Mouse (Mus musculus) mesoderm, embryonic 11.5 days (tissue): ENCODE measurements around the gene Kmt2b.

Experiments
- DNase-seq: peaks from one replicate; pipeline ENCODE4 v3.0.0-alpha.2; 2012; ENCODE audit warnings: low read depth, low spot score

The Kmt2b gene

DNA sequence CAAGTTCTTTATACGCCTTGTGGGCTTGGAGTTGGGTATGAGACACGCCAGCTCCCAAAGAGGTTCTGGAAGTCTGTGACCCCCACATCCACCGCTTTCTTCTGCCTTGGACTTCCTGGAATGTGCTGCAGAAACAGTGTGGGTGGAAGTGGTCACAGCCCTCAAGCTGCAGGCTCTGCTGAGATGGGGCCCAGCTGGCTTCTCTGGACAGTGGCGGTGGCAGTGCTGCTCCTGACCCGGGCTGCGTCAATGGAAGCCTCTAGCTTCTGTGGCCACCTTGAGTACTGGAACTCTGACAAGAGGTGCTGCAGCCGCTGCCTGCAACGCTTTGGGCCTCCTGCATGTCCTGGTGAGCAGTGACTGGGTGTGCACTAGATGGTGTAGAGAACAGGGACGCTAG, 22.5 kb downstream of the Kmt2b start:
- DNase-seq = no peak

DNA sequence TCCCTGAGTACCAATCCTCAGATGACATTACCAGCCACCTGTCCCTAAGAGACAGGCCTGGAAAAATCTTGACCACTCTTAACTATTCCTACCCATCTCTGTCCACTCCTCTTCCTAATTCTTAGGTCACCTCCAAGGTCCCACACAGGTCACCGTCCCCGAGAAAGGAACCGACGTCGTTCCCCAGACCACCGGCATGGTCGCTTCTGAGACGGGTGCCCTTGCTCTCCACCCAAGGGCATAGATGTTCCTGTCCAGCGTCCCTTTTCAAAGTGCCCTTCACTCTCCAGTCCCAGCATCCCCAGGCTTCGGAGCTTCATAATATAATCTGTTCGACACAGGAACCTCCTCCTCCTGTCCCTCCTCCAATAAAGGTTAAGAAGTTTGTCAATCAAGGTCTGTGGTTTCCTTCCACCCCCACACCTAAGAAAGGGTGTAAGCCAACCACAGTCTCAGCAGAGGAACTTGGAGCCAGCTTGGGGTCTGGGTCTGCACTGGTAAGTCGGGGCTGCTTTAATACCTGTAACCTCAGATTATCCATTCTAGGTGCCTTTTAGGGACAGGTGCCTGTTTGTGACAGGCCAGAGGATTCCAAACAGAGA, 23.5 kb downstream of the Kmt2b start, which contains the start of gene Igflr1:
Igflr1 (plus strand) TSS at position 458 of the 602 bp plus-strand sequence.
- no peak for DNase-seq

DNA sequence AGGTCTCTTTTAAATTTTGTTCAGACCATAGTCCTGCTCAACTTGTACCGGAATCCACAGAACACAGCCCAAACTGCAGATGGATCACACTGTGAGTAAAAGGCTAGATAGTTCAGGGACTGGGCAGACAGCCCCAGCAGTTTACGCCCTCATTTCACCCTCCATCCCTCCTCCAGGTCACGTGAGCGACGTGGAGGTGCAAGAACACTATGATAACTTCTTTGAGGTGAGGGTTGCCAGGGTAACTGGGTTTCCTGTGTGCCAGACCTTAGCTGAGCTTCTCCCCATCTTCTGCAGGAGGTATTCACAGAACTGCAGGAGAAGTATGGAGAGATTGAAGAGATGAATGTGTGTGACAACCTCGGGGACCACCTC, 24.6 kb downstream of the Kmt2b start:
- no peak for DNase-seq

DNA sequence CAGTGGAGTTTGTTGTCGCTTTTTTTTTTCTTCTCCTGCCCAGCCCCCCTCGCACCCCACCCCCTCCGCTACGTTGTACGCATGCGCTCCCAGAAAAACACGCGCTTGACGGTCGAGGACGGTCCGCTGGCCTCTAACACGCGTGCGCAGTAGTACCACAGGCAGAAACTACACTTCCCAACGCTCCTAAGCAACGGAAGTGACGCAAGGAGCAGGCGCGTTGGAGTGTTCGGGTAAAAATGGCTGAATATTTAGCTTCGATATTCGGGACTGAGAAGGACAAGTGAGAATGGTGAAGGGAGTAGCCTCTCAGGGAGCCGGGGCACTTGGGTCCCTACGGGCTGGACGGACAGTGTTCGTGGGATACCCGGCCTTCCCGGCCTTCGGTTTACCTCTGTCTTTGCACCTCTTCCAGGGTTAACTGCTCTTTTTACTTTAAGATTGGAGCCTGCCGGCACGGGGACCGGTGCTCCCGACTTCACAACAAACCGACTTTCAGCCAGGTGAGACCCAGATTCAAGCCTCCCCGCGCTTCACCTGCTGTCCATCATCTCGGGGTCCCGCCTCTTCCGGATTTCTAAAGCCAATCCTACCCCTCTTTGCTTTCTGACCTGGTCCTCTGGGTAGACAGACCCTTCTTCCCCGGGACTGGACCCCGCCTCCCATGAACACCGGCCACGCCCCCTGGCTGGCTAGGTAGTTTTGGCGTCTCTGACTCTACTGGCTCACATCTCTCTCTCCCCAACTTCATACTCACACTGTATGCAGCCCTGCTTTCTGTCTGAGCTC, 25.2 kb downstream of the Kmt2b start, which contains the start of the genes U2af1l4, Gm49396 and Psenen:
U2af1l4 (plus strand) TSS at position 185 of the 789 bp plus-strand sequence.
Gm49396 (plus strand) TSS at position 228 of the 789 bp plus-strand sequence.
Psenen (minus strand) TSS at position 511 of the 789 bp plus-strand sequence.
- DNase-seq = peak; percentile 99

DNA sequence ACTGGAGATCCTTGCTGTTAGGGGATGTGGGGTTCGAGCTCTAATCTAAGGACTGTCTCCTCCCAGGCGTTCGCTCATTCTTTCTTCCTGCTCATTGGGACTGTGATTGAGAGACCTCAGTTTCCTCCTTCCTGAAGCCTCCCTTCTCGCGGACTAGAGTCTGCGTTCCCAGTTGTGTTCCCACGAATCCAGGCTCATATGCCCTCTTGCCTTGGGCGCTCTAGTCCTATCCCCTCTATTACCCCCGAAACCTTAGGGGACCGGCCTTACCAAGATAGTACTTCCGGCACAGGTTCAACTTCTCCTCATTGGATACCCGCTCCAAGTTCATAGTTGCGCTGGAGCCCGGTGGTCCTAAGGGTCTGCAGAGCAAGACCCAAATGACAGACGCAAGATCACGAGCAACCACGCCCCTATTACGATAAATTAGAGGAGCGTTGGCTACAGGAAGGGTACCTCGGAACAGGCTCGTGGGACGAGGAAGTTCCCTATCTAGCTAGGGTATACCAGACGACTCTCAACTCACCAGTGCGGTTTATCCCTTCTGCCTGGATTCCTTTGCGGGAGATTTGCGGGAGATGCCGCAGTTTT, 25.9 kb downstream of the Kmt2b start:
- no peak for DNase-seq

DNA sequence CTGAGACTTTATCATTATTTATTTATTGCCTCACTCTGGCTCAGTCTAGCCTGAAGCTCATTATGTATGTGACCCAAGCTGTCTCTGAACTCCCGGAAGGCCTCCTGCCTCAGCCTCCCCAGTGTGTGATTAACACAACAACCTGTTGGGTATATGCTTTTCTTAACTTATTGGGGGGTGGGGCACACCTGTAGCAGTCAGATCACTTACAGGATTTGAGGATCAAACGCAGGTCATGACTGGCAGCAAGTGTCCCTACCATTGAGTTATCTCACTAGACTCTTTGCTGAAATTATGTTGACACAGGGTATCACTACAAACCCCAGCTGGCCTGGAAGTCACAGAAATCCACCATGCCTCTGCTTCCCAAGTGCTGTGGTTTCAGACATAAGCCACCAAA, 28.2 kb downstream of the Kmt2b start:
- DNase-seq = no peak

DNA sequence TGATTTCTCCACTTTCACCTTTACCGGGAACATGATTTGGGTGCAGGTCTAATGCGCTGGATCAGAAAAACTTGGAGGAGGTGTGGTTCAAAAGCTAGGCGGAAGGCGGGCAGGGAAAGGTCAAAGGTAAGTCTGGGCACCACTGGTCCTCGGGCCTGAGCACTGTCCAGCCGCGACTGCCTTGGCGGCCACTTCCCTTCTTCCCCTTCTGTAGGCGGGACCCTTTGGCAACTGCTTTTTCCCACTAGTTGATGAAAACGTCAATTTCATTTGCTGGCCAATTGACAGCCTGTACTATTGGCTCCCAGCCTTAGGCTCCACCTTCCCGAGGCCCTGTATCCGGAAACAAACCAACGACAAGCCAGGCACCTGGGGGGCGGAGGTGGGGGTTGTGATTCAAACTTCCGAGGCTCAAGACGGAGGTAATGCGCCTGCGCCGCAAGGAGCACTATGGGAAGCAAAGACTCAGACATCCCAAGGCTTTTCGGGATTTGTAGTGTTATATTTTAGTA, 29.0 kb downstream of the Kmt2b start, which contains the start of gene Lin37:
Lin37 (minus strand) TSS at position 396 of the 512 bp plus-strand sequence.
- DNase-seq = peak; percentile 97

DNA sequence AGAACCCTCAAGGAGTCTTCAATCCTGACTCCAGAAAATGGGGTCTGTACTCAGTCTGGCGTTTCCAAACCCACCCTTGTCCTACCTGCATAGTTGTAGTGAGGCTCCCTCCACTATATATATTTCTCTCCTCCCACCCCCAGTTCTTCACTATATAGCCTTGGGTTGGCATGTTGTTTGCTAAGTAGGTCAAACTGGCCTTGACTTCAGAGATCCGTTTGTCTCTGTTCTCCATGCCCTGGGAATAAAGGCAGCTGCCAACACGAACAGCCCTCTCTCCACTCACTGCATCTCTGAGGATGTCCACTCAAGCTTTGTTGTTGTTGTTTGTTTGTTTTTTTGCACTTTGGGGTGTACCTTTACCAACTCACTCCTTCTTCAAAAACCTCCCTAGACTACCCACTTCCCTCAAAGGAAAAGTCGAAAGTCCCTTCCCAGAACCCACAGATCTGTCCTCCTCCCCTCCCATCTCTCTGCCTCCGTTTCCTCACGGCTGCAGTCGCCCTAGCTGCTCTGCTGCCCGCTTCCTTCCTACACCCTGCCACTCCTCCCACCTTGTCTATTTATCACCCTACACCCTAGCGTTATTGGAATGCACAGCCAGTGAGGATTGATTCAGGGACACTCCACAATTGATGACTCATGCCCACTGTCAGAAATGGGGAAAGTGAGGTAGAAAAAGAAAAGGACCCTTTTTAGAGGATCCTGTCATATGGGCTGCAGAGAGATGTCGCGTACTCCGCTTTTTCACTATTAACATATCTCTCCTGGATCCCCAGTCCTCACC, 29.7 kb downstream of the Kmt2b start:
- DNase-seq = no peak

DNA sequence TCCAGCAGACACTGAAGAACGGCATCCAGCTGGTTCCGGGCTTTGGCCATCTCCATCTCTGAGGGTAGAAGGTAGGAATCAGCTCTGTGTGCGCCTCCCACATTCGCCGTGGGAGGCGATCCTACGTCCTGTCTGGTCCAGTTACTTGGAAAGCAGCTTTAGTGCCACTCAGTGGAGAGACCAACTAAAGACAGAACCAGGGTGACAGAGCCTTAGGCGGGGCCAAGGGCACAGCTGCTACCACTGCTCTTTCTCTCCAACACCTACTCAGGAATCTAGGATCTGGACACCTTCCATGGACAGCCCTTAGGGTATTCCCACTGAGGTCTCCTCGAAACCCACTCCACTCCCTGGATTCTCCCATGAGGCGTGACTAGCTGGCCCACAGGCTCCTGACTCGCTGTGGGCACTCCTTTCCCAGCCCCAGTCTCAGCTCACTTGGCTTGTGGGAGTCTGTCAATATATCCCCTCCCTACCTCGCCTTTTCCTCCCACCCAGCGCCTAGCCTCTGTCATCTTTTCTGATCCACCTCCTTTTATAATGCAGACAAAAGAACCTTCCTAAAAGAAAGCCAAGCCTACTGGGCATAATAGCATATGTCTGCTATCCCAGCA, 30.5 kb downstream of the Kmt2b start:
- DNase-seq = no peak

DNA sequence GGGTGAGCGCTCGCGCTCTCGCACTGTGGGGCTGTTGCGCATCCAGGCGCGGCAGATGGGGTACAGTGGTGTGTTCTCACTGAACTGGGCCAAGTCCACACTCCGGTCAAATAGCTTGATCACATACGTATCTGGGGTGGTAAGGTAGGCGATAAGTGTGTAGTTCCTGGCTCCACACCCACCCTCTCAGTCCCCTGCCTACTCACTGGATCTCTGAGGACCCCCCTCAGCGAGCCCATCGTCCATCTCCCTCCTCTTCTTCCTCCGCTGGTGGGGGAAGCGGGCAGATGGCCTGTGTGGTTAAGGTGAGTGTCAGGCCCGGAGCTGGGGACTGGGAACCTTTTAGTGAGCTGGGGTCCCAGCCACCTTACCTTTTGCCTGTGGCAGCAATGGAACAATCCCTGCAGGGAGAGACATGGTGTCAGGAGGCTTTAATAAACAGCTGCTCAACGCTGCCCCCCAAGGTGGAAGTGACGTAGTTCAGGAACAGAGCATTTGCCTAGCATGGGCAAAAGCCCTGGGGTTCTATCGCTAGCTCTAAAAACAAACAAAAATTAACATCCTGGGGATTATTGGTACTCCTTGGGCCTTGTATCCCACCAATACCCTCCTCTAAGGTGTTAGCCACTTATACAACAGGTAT, 31.5 kb downstream of the Kmt2b start:
- no peak for DNase-seq

DNA sequence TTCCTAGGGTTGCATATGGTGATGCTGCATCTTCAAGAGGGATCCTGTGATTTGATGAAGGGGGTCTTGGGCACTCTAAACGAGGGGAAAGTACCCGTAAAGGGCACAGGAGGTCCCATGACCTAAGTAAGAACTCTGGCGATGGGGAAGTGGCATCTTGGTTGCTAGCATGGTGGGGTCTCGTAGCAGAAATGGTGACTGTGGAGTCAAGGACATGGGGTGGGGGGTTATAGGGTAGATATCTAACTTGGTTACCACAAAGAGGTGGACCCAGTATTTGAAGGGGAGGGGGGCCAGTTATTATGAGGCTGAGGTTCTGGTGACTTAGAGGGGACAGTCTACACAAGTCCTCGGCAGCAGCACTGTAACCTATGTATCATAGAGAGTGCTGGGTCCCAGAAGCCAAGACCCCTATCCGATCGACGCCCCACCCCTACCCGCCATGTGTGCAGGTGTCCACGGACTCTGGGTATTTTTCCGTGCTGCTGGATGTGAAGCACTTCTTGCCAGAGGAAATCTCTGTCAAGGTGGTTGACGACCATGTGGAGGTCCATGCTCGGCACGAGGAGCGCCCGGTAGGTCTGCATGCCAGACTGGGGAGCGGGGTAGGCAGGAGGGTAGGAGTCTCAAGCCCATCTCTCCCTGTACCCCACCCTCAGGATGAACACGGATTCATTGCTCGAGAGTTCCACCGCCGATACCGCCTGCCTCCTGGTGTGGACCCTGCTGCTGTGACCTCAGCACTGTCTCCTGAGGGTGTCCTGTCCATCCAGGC, 34.5 kb downstream of the Kmt2b start:
- DNase-seq = no peak

DNA sequence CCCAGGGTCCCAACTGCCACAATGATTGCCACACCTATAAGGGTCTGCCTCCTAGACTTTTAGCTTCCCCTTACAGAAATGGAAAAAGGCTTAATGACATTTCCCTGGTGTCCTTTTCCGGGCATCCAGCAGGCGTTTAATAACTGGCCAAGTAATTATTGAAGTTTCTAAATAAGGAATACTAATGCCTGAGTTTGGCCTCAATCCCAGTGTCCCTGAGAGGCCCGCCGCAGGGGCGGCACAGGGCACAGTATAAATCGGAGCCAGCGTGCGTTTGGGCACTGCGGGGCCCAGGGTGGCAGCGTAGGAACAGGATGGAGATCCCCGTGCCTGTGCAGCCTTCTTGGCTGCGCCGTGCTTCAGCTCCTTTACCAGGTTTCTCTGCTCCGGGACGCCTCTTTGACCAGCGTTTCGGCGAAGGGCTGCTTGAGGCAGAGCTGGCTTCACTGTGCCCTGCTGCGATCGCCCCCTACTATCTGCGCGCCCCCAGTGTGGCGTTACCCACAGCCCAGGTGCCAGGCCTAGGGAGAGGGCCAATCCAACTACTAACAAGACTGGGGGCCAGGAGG, 35.4 kb downstream of the Kmt2b start:
- no peak for DNase-seq

DNA sequence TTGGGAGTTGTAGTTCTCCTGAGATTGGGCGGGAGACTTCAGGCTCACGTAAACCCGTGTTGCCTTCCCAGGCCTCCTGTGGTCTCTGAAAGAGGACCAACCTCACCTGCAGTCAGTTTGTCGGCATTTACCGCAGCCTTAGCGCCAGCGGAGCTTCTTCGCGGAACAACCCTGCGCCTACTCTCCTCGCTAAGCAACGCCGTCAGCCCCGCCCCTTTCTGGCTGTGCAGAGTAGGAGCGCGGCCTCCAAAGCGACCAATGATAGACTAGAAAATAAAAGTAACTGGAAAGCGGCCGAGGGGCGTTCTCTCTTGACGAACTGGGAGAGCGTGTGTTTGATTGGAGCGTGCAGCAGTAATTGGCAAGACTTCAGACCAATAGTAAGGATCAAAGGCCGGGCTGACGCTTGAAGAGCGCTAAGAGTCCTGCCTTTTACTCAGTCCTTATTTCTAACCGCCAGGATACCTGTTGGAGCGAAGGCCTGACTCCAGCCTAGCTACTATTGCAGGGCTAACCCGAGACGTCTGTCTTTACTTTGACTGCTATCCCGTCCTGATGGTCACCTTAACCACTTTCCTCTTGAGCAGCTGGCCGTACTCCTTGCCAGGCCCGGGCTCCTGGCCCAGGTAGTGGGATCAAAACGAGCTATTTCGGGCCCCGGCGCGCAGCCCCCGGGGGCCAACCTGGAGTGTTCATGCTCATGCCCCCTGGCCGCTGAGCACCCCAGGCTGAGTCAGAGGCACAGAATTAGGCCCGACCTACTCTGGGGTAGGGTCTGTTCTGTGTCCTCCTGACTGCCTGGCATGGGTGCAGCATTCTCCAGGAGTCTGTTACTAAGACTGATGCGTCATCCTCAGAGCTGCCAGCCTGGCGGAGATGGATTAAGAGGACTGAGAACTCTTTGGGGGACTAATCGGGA, 36.2 kb downstream of the Kmt2b start, which contains the start of the genes Hspb6 and Proser3:
Hspb6 (plus strand) TSS at position 77 of the 919 bp plus-strand sequence.
Proser3 (minus strand) TSS at position 198 of the 919 bp plus-strand sequence.
- DNase-seq = peak; percentile 97

DNA sequence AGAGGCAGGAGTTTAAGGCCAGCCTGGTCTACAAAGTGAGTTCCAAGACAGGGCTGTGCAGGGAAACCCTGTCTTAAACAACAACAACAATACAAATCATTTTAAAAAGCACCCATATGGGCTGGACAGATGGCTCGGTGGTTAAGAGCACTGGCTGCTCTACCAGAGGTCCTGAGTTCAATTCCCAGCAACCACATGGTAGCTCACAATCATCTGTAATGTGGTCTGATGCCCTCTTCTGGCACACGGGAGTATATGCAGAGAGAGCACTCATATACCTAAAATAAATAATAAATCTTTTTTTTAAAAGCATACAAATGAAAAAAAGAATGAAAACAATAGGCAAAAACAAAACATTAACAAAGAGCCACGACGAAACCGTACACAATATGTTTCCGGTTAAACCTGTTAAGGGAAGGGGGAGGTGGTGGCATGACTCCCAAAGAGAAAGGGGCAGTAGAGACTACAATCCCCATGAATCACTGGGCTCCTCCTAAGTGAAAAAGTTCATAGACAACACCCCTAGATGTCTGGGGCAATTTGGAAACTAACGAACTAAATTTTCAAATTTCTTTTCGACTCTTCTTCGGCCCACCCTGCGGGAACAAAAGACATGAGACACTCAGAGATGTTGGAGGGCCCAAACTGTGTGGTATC, 37.0 kb downstream of the Kmt2b start:
- DNase-seq = no peak

DNA sequence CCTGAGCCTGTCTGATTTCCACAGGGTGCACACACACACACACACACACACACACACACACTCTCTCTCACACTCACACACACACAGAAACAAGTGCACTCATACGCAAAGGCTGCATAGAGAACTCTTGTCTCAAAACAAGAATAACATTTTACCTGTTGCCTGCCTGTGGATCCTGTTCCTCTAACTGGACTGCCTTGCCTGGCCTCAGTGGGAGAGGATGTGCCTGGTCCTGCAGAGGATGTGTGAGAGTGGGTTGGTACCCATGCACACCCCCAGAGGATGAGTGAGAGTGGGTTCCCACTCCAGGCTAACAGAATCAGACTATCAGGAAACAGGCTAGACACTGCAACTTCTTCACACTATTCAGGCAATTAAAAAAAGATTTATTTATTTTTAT, 37.9 kb downstream of the Kmt2b start:
- no peak for DNase-seq

DNA sequence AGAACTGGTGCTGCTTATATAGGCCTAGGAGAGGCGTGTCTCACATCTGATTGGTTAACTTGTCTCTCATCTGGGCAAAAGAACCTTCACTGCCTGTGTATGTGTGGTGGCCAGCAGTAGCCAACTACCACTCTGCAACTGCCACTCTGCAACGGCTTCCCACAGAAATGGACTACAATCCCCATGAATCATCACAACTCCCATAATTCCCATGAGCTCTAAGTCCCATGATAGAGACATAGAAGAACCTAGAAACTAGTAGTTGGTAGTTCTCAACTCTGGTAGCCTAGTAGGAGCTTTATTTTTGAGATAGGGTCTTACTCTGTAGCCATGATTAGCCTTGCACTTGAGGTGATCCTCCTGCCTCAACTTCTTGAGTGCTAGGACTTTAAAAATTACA, 38.6 kb downstream of the Kmt2b start:
- DNase-seq = no peak

DNA sequence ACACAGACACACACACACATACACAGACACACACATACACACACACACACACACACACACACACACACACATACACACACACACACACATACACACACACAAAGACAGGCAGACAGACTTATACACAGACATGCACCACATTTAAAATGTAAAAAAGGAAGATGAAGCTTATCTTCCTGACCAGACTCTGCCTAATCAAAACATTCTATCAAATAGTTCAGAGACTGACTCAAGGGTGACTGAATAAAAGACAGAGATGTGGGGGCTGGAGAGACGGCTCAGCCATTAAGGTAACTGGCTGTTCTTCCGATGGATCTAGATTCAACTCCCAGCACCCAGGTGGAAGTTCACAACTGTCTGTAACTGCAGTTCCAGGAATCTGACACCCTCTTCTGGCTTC, 44.2 kb downstream of the Kmt2b start:
- DNase-seq = no peak

DNA sequence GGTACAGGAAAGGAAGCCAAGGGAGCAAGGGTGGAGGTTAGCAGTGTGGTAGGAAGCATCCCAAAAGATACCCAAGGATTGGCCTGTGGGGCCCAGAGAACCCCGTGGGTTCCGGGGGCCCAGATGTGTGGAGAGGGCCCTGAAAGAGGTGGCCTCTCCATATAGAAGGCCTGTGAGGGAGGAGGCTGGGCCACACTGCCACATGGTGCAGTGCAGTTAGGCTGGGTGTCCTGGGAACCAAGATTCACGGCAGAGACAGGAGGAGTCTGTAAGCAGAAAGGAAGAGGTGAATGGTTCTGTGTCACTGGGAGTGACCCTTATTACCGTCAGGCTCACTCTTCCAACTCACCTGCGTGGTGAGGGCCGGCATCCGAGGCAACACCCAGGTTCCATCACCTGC, 48.0 kb downstream of the Kmt2b start:
- no peak for DNase-seq
